Mouse (Mus musculus) embryonic fibroblast, embryonic 13.5 days (primary cell): Measurements from ENCODE around the gene Rad54l2.

ENCODE experiments used
- CTCF ChIP-seq: IDR thresholded peaks from 2 replicates; pipeline ENCODE4 v1.5.1; 2011; ENCODE audit warnings: mild to moderate bottlenecking, control low read depth, low read length, moderate library complexity, borderline replicate concordance; ENCODE audit not compliant: insufficient read depth
- POLR2A ChIP-seq: IDR thresholded peaks from 2 replicates; pipeline ENCODE4 v1.6.1; 2011; ENCODE audit warnings: low read depth, mild to moderate bottlenecking, control low read depth, low read length, moderate library complexity

GRCm38 (mm10) chr9:106663200-106663599 is 125.8 kb downstream of the Rad54l2 start:
- TF ChIP-seq CTCF (no peak), POLR2A (no peak)
